23 mouse cellular contexts compared by ENCODE assay signal in genomic region chr15:93763047-93763446, GRCm38 (mm10).
"Had no signal": no experiment of that assay in that cellular context is flagged by ENCODE, and none has a peak within 500 bp of the region (broad histone marks: within the 10 kb centered on the region; RNA-seq: fewer than 3 reads in every experiment).

No protein-coding gene starts in this region.

- H3K36me3 ChIP-seq: lung, embryonic 15.5 days; midbrain, embryonic 10.5 days; midbrain, embryonic 12.5 days; neural tube, embryonic 13.5 days; neural tube, embryonic 15.5 days; stomach, embryonic 15.5 days had no signal

- H3K4me1 ChIP-seq: midbrain, embryonic 10.5 days; midbrain, embryonic 12.5 days; neural tube, embryonic 13.5 days; stomach, embryonic 15.5 days had no signal

- H3K4me2 ChIP-seq: lung, embryonic 15.5 days; midbrain, embryonic 12.5 days; neural tube, embryonic 13.5 days; neural tube, embryonic 15.5 days; stomach, embryonic 15.5 days had no signal

- H3K9me3 ChIP-seq: lung, embryonic 15.5 days; midbrain, embryonic 10.5 days; midbrain, embryonic 12.5 days; neural tube, embryonic 13.5 days; neural tube, embryonic 15.5 days; stomach, embryonic 15.5 days had no signal

- H3K27ac ChIP-seq: lung, embryonic 15.5 days; macrophage; midbrain, embryonic 10.5 days; midbrain, embryonic 12.5 days; neural tube, embryonic 13.5 days; neural tube, embryonic 15.5 days; stomach, embryonic 15.5 days; stomach, postnatal 0 days had no signal

- DNase-seq: lung, adult 2 months; lung, postnatal 14 days; lung, postnatal 36 days; midbrain, embryonic 14.5 days; retina, postnatal 1 day; right cerebral cortex, adult 18-20 months; right cerebral cortex, postnatal 25 days; right cerebral cortex, postnatal 4 days; spleen, adult 18-20 months; thymus, adult 2 months; thymus, postnatal 25 days; thymus, postnatal 4 days had no signal

- H3K27me3 ChIP-seq: lung, embryonic 15.5 days; midbrain, embryonic 12.5 days; neural tube, embryonic 13.5 days; neural tube, embryonic 15.5 days; stomach, embryonic 15.5 days had no signal

- H3K4me3 ChIP-seq: lung, embryonic 15.5 days; midbrain, embryonic 10.5 days; midbrain, embryonic 12.5 days; myocyte; neural tube, embryonic 13.5 days; neural tube, embryonic 15.5 days; stomach, embryonic 15.5 days had no signal

- H3K9ac ChIP-seq: lung, embryonic 15.5 days; midbrain, embryonic 12.5 days; neural tube, embryonic 13.5 days; neural tube, embryonic 15.5 days; stomach, embryonic 15.5 days had no signal

- ATAC-seq: lung, postnatal 0 days; midbrain, embryonic 16.5 days had no signal
